Mouse (Mus musculus) midbrain, embryonic 11.5 days (tissue): Measurements from ENCODE around the gene Shank2. TPM values are rescaled to one million over a fixed set of nuclear protein-coding genes. Genes with fewer than 3 reads are reported as not detected.

Experiments
- ATAC-seq: fragments of 200-750 bp; cut with Nextera tagmentation; 2 replicates; pipeline ENCODE4 v1.8.0; 2017; ENCODE audit warnings: moderate TSS enrichment, moderate library complexity; ENCODE audit not compliant: low FRiP score
- DNase-seq: peaks from one replicate; pipeline ENCODE4 v3.0.0; 2015; ENCODE audit warnings: low spot score; ENCODE audit errors: missing footprints
- H3K27ac ChIP-seq: fragments of 300-500 bp; sonication (generic); 2 replicates; pipeline ENCODE4 v1.5.1; 2014; ENCODE audit warnings: low read depth, low read length
- H3K27me3 ChIP-seq: fragments of 300-500 bp; sonication (generic); 2 replicates; pipeline ENCODE4 v1.6.1; 2014; ENCODE audit warnings: mild to moderate bottlenecking, low read length, moderate library complexity, mixed read lengths; ENCODE audit not compliant: control insufficient read depth, insufficient read depth
- H3K36me3 ChIP-seq: fragments of 300-500 bp; sonication (generic); 2 replicates; pipeline ENCODE4 v1.6.1; 2014; ENCODE audit warnings: mild to moderate bottlenecking, low read length, moderate library complexity, mixed read lengths; ENCODE audit not compliant: control insufficient read depth, insufficient read depth
- H3K4me1 ChIP-seq: fragments of 300-500 bp; sonication (generic); 2 replicates; pipeline ENCODE4 v1.6.1; 2014; ENCODE audit warnings: low read length; ENCODE audit not compliant: control insufficient read depth, insufficient read depth
- H3K4me2 ChIP-seq: fragments of 300-500 bp; sonication (generic); 2 replicates; pipeline ENCODE4 v1.6.1; 2014; ENCODE audit warnings: mild to moderate bottlenecking, moderate library complexity
- H3K4me3 ChIP-seq: fragments of 300-500 bp; sonication (generic); 2 replicates; pipeline ENCODE4 v1.5.1; 2014; ENCODE audit warnings: low read depth, low read length
- H3K9ac ChIP-seq: fragments of 300-500 bp; sonication (generic); 2 replicates; pipeline ENCODE4 v1.6.1; 2014; ENCODE audit warnings: low read length
- H3K9me3 ChIP-seq: fragments of 300-500 bp; sonication (generic); 2 replicates; pipeline ENCODE4 v1.6.1; 2016; ENCODE audit warnings: low read length; ENCODE audit not compliant: control insufficient read depth
- WGBS: fragments of 180-500 bp; shearing (Covaris S2); extraction: QIAGEN DNeasy Blood & Tissue Kit; methylation state at CpG from one replicate; pipeline ENCODE4 v1.1.7; 2014; 5-methylcytosine and 5-hydroxymethylcytosine counted together
- polyA plus RNA-seq: library from polyadenylated mRNA; unstranded; fragments of >200 nt; fragmentation: Nextera tagmentation; extraction: Ambion mirVana; gene quantifications from 2 replicates; pipeline ENCODE4 v1.2.1, GENCODE M21; 2014

Shank2 gene
- polyA plus RNA-seq, 1 experiment from 2014 or later = 2.2 TPM

DNA sequence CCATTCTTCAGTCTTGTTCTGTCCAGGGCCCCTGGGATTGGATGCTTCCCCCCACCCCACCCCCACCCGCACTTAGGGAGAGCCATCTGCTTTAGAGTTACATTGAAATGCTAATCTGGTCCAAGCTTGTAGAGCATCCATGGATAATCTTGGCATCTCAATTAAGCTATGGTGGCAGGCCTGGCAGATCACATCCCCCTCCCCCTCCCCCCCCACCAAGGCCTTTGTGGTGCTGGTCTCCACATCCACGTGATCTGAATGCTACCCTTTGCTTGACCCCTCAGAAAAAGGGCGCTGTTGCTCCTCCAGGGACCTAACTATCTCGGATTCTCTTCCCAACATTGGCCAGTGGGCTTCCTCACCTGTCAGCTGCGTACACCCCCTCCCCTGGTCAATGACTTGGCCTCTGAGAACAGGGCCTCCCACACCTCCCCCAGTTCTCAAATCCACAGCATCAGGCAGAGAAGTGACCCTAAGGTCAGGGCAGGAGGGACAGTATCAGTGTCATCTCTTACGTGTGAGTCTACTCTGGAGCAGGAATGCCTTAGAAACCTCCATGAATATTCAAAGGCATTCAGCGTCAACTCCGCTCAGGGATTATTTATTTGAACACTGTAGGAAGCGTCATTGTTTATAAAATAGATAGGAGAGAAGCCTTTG is 104.8 kb downstream of the Shank2 start:
- Histone ChIP-seq H3K4me3 (no peak overlapping the region), H3K4me1 (peaks cover 33% of the 10 kb centered on the region), H3K4me2 (no peak overlapping the region), H3K9me3 (no peaks in the 10 kb centered on the region), H3K9ac (no peak overlapping the region), H3K36me3 (no peaks in the 10 kb centered on the region), H3K27me3 (no peaks in the 10 kb centered on the region), H3K27ac (peak overlapping the region; percentile 72; the same call in 1 of the 2 replicates)
- ATAC-seq = peak; percentile 91
- peak; percentile 95 for DNase-seq
- 5% methylated on average over 9 of the region's 9 CpGs for WGBS

DNA sequence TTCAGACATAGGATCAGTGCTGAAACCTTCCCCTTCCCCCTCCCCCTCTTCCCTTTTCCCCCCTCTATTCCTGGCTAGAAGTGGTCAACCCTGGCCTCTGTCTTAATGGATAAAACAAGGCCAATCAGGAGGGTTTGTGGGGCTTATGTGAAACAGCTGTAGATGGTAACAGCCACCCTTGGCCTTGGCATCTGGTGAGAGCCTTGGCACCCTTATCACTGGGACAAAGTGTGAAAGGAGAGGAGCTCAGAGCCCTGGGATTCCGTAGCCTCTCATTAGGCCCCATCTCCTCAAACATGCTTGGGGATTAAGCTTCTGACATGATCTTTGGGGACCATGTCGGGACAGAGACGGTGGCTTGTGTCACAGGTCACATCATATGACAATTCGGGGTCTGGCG is 106.4 kb downstream of the Shank2 start:
- H3K4me2 ChIP-seq = no peak overlapping the region
- no peak overlapping the region for H3K27ac ChIP-seq
- no peak for ATAC-seq
- no peak overlapping the region for H3K9ac ChIP-seq
- H3K9me3 ChIP-seq = no peaks in the 10 kb centered on the region
- no peaks in the 10 kb centered on the region for H3K36me3 ChIP-seq
- H3K4me3 ChIP-seq = no peak overlapping the region
- H3K4me1 ChIP-seq = peaks cover 36% of the 10 kb centered on the region
- WGBS = 81% methylated on average over 5 of the region's 5 CpGs
- H3K27me3 ChIP-seq = no peaks in the 10 kb centered on the region
- DNase-seq = no peak

DNA sequence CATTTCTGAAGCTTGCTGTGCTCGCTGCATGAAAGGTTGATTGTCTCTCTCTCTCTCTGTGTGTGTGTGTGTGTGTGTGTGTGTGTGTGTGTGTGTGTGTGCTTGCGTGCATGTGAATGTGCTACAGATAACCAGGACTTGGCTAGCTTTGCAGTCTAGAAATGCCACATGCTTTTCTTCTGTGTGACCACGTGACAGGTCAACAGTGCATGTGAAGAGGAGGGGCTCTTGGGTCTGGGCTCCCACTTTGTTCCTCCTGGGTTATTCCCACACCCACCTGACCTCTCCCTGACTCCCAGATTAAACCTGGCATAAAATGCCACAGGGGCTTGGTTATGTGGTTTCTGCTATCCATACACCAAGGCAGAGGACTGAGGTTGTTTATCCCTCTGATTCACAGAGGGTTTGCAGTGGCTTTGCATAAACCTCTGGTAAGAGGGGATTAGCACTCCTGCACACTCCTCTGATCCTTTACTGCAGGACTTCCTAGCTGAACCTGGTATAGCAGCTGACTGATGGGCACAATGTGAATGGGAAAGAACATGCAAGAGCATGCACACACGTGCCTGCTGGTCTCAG is 109.4 kb downstream of the Shank2 start:
- no peak for ATAC-seq

GRCm38 (mm10) chr7:144111981-144112380 is 110.3 kb downstream of the Shank2 start:
- Histone ChIP-seq H3K9me3 (no peaks in the 10 kb centered on the region), H3K27me3 (no peaks in the 10 kb centered on the region), H3K4me1 (peaks cover 22% of the 10 kb centered on the region), H3K9ac (no peak overlapping the region), H3K4me3 (no peak overlapping the region), H3K4me2 (no peak overlapping the region), H3K27ac (no peak overlapping the region), H3K36me3 (no peaks in the 10 kb centered on the region)
- DNase-seq (no peak), ATAC-seq (no peak)
- WGBS = 88% methylated on average over 3 of the region's 3 CpGs

More for the DNA sequence above, 109.4 kb downstream of the Shank2 start:
- Histone ChIP-seq H3K27me3 (no peaks in the 10 kb centered on the region), H3K9me3 (no peaks in the 10 kb centered on the region), H3K4me3 (no peak overlapping the region), H3K9ac (no peak overlapping the region), H3K36me3 (no peaks in the 10 kb centered on the region), H3K4me2 (no peak overlapping the region), H3K4me1 (peaks cover 31% of the 10 kb centered on the region), H3K27ac (no peak overlapping the region; the same call in 1 of the 2 replicates)
- peak; percentile 88 for DNase-seq
- WGBS = 41% methylated on average over 4 of the region's 4 CpGs

DNA sequence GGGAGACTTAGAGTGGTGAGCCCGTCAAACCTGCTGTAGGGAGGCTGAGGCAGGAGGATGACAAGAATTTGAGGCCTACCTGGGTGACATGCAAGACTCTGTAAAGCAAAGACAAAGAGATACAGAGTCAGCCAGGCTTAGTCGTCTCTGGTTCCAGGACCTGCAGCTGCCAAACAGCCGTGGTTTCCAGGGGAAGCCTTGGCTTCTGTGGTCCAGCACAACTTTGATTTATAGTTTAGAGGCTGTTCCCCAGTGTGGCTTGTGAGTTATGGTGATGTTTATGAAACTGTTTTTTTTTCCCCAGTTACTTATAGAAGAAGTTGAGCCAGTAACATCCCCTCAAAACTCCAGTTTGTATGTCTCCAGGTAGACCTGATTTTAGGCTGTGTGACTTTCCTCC is 112.5 kb downstream of the Shank2 start:
- no peaks in the 10 kb centered on the region for H3K27me3 ChIP-seq
- DNase-seq (no peak), ATAC-seq (no peak)
- no peak overlapping the region for H3K27ac ChIP-seq
- no peak overlapping the region for H3K4me3 ChIP-seq
- no peaks in the 10 kb centered on the region for H3K36me3 ChIP-seq
- WGBS = 82% methylated on average over 3 of the region's 3 CpGs
- no peaks in the 10 kb centered on the region for H3K9me3 ChIP-seq
- H3K4me2 ChIP-seq = no peak overlapping the region
- no peak overlapping the region for H3K9ac ChIP-seq
- H3K4me1 ChIP-seq = peaks cover 14% of the 10 kb centered on the region

DNA sequence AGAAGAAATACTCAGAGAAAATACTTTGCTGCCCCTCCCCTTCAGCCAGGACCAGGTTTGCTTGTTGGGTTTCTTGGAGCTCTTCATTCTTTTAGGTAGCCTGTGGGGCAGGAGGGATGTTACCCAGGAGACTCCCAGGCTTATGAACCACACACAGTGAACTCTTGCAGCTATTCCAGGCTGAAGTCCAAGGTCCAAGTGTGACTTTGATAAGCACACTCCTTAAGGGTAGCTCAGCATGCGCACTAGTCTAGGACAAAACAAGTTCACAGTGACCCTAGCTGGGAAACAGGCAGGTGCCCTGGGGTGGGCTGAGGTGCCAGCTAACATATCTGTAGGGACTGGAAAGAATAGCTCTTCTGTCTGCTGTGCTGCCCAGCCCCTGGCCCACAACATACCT is 117.8 kb downstream of the Shank2 start:
- no peak overlapping the region for H3K9ac ChIP-seq
- no peaks in the 10 kb centered on the region for H3K36me3 ChIP-seq
- WGBS = 95% methylated on average over 1 of the region's 1 CpGs
- DNase-seq (no peak), ATAC-seq (no peak)
- H3K4me1 ChIP-seq = no peaks in the 10 kb centered on the region
- H3K4me2 ChIP-seq = no peak overlapping the region
- H3K4me3 ChIP-seq = no peak overlapping the region
- H3K27ac ChIP-seq = no peak overlapping the region
- no peaks in the 10 kb centered on the region; the same call in 1 of the 2 replicates for H3K9me3 ChIP-seq
- H3K27me3 ChIP-seq = no peaks in the 10 kb centered on the region

- no peaks in the 10 kb centered on the region for H3K9me3 ChIP-seq
- no peak overlapping the region for H3K4me3 ChIP-seq
- no peaks in the 10 kb centered on the region for H3K36me3 ChIP-seq
- no peaks in the 10 kb centered on the region for H3K27me3 ChIP-seq
- no peak for DNase-seq
- no peak overlapping the region for H3K27ac ChIP-seq
- no peaks in the 10 kb centered on the region for H3K4me1 ChIP-seq
- no peak overlapping the region for H3K9ac ChIP-seq
- no peak overlapping the region for H3K4me2 ChIP-seq
- WGBS = 79% methylated on average over 22 of the region's 22 CpGs
- ATAC-seq = 0 out of 2 replicates have a peak, but pooled peaks have one; percentile 57
Measured at GRCm38 (mm10) chr7:144132699-144133387, 131.1 kb downstream of the Shank2 start.

- no peak overlapping the region for H3K27ac ChIP-seq
- DNase-seq (no peak), ATAC-seq (no peak)
- H3K36me3 ChIP-seq = no peaks in the 10 kb centered on the region
- H3K9me3 ChIP-seq = no peaks in the 10 kb centered on the region
- WGBS = 69% methylated on average over 9 of the region's 9 CpGs
- H3K4me1 ChIP-seq = no peaks in the 10 kb centered on the region
- no peak overlapping the region for H3K4me3 ChIP-seq
- H3K9ac ChIP-seq = no peak overlapping the region
- no peaks in the 10 kb centered on the region for H3K27me3 ChIP-seq
- H3K4me2 ChIP-seq = no peak overlapping the region
Measured at GRCm38 (mm10) chr7:144133388-144133998, 131.8 kb downstream of the Shank2 start.

GRCm38 (mm10) chr7:144134699-144135098 is 133.0 kb downstream of the Shank2 start:
- Histone ChIP-seq H3K9me3 (no peaks in the 10 kb centered on the region), H3K4me2 (no peak overlapping the region), H3K9ac (no peak overlapping the region), H3K27me3 (no peaks in the 10 kb centered on the region), H3K36me3 (no peaks in the 10 kb centered on the region), H3K4me3 (no peak overlapping the region), H3K27ac (no peak overlapping the region), H3K4me1 (no peaks in the 10 kb centered on the region)
- ATAC-seq = no peak
- 90% methylated on average over 11 of the region's 11 CpGs for WGBS
- no peak for DNase-seq
